Mouse (Mus musculus) neural tube, embryonic 14.5 days (tissue): Measurements from ENCODE around the gene Rgma. TPM values are rescaled to one million over a fixed set of nuclear protein-coding genes. Genes with fewer than 3 reads are reported as not detected.
A peak's percentile ranks its signal among the peaks of the same experiment; 100 is the strongest.

Source experiments
- ATAC-seq: fragments of 200-750 bp; cut with Nextera tagmentation; 2 replicates; pipeline ENCODE4 v1.8.0; 2017; ENCODE audit warnings: low read depth, mild to moderate bottlenecking, moderate TSS enrichment, moderate library complexity
- H3K27ac ChIP-seq: fragments of 300-500 bp; sonication (generic); 2 replicates; pipeline ENCODE4 v1.5.1; 2014; ENCODE audit warnings: low read depth, mild to moderate bottlenecking, control low read depth, low read length, moderate library complexity, mixed read lengths
- H3K27me3 ChIP-seq: fragments of 300-500 bp; sonication (generic); 2 replicates; pipeline ENCODE4 v1.6.1; 2014; ENCODE audit warnings: low read length; ENCODE audit not compliant: control insufficient read depth, insufficient read depth
- H3K36me3 ChIP-seq: fragments of 300-500 bp; sonication (generic); 2 replicates; pipeline ENCODE4 v1.6.1; 2014; ENCODE audit warnings: low read length, mixed read lengths; ENCODE audit not compliant: control insufficient read depth, insufficient read depth
- H3K4me1 ChIP-seq: fragments of 300-500 bp; sonication (generic); 2 replicates; pipeline ENCODE4 v1.6.1; 2014; ENCODE audit warnings: low read length; ENCODE audit not compliant: control insufficient read depth, insufficient read depth
- H3K4me2 ChIP-seq: fragments of 300-500 bp; sonication (generic); 2 replicates; pipeline ENCODE4 v1.6.1; 2014; ENCODE audit warnings: mild to moderate bottlenecking, low read depth, low read length, control low read depth
- H3K4me3 ChIP-seq: fragments of 300-500 bp; sonication (generic); 2 replicates; pipeline ENCODE4 v1.5.1; 2014; ENCODE audit warnings: low read depth, low read length, control low read depth, mixed read lengths
- H3K9ac ChIP-seq: fragments of 300-500 bp; sonication (generic); replicated peaks from 2 replicates; pipeline ENCODE4 v1.6.1; 2014; ENCODE audit warnings: low read depth, mild to moderate bottlenecking, control low read depth, low read length, mixed read lengths
- H3K9me3 ChIP-seq: fragments of 300-500 bp; sonication (generic); 2 replicates; pipeline ENCODE4 v1.6.1; 2016; ENCODE audit warnings: low read length; ENCODE audit not compliant: control insufficient read depth
- WGBS: fragments of 180-500 bp; shearing (Covaris S2); extraction: QIAGEN DNeasy Blood & Tissue Kit; methylation state at CpG from one replicate; pipeline ENCODE4 v1.1.7; 2014; 5-methylcytosine and 5-hydroxymethylcytosine counted together
- polyA plus RNA-seq: library from polyadenylated mRNA; unstranded; fragments of >200 nt; fragmentation: Nextera tagmentation; extraction: Ambion mirVana; gene quantifications from 2 replicates; pipeline ENCODE4 v1.2.1, GENCODE M21; 2014

The Rgma gene
- polyA plus RNA-seq, 1 experiment from 2014 or later: 58.4 TPM

DNA sequence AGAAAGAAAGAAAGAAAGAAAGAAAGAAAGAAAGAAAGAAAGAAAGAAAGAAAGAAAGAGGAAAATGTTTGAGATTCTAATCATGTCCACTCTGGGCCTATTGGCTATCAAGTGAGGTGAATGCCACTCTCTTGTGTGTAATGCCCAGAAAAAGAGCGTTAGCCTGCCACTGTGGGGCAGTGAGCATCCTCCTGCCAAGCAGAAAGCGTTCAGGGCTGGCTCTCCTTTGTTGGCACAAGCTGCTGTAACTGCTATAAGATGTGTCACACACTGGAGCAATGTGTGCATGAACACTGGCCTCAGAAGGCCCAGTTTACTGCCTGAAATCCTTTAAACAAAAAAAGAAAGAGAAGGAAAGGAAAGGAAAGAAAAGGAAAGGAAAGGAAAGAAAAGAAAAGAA is 26.8 kb downstream of the Rgma start:
- H3K4me2 ChIP-seq: no peak overlapping the region
- H3K9ac ChIP-seq: no peak overlapping the region
- H3K36me3 ChIP-seq: peaks cover 10% of the 10 kb centered on the region; the same call in 1 of the 2 replicates
- H3K9me3 ChIP-seq: no peaks in the 10 kb centered on the region
- 19% methylated on average over 2 of the region's 2 CpGs for WGBS
- H3K27me3 ChIP-seq: no peaks in the 10 kb centered on the region
- peaks cover 41% of the 10 kb centered on the region for H3K4me1 ChIP-seq
- H3K27ac ChIP-seq: no peak overlapping the region
- H3K4me3 ChIP-seq: no peak overlapping the region
- no peak for ATAC-seq

GRCm38 (mm10) chr7:73402671-73403070 is 27.4 kb downstream of the Rgma start:
- Histone ChIP-seq H3K27ac (0 out of 2 replicates have a peak overlapping the region, but pooled peaks have one; percentile 22), H3K9me3 (no peaks in the 10 kb centered on the region), H3K27me3 (no peaks in the 10 kb centered on the region), H3K4me3 (no peak overlapping the region), H3K9ac (no peak overlapping the region), H3K4me2 (no peak overlapping the region), H3K4me1 (peaks cover 39% of the 10 kb centered on the region), H3K36me3 (peaks cover 10% of the 10 kb centered on the region; the same call in 1 of the 2 replicates)
- no peak for ATAC-seq
- 56% methylated on average over 1 of the region's 1 CpGs for WGBS

GRCm38 (mm10) chr7:73403538-73403937 is 28.2 kb downstream of the Rgma start:
- Histone ChIP-seq H3K9ac (no peak overlapping the region), H3K36me3 (peaks cover 10% of the 10 kb centered on the region; the same call in 1 of the 2 replicates), H3K4me3 (no peak overlapping the region), H3K4me1 (peaks cover 31% of the 10 kb centered on the region), H3K4me2 (no peak overlapping the region), H3K27ac (0 out of 2 replicates have a peak overlapping the region, but pooled peaks have one; percentile 3), H3K9me3 (no peaks in the 10 kb centered on the region), H3K27me3 (no peaks in the 10 kb centered on the region)
- no peak for ATAC-seq
- WGBS: 41% methylated on average over 3 of the region's 3 CpGs

DNA sequence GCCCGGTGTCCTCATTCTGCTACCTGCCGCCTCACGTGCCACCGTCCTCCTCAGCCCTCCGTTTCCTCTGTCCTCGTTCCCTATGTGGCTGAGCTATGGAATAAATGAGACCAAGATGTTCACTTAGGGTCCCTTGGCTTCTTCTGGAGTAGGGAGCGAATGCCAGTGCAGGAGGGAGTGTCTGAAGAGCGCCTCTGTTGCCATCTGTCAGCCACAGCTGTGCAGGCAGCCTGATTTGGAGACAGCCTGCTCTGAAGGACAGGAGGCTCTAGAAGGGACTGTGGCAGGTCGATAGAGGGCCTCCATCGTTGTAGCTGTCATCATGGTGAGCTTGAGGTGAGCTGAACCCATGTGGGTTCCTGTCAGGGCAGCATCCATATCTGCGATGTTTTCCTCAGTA is 30.2 kb downstream of the Rgma start:
- Histone ChIP-seq H3K9ac (no peak overlapping the region), H3K9me3 (no peaks in the 10 kb centered on the region), H3K4me2 (no peak overlapping the region), H3K4me3 (no peak overlapping the region), H3K36me3 (peaks cover 20% of the 10 kb centered on the region; the same call in 1 of the 2 replicates), H3K27ac (no peak overlapping the region), H3K27me3 (no peaks in the 10 kb centered on the region), H3K4me1 (peaks cover 14% of the 10 kb centered on the region)
- 87% methylated on average over 11 of the region's 11 CpGs for WGBS
- no peak for ATAC-seq

- Histone ChIP-seq H3K9ac (no peak overlapping the region), H3K27ac (no peak overlapping the region), H3K4me1 (0 out of 2 replicates have a peak, but pooled peaks cover 14% of the 10 kb centered on the region), H3K36me3 (peaks cover 15% of the 10 kb centered on the region; the same call in 1 of the 2 replicates), H3K4me2 (no peak overlapping the region), H3K4me3 (no peak overlapping the region), H3K9me3 (no peaks in the 10 kb centered on the region), H3K27me3 (no peaks in the 10 kb centered on the region)
- no peak for ATAC-seq
- WGBS: 58% methylated on average over 7 of the region's 7 CpGs
Measured at GRCm38 (mm10) chr7:73411523-73411922, 36.2 kb downstream of the Rgma start.

- no peak overlapping the region for H3K27ac ChIP-seq
Measured at GRCm38 (mm10) chr7:73411986-73412385, 36.7 kb downstream of the Rgma start.

DNA sequence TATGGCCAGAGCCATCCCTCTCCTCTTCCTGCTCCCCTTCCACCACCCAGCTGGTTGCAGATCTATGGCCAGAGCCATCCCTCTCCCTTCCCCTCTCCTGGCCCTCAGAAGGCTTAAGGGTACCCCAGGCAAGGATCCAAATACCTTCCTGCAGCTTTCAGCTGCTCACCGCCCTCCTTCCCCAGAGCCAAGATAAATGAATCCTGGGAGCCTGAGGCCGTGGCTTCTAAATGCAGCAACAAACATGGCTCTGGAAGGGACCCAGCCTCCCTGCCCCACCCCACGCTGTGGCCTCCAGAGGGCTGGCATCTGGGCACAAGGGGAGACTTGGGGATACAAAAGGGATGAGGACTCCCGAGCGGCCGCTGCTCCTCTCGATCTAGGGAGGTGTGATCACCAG is 37.1 kb downstream of the Rgma start:
- no peak overlapping the region for H3K27ac ChIP-seq
- H3K9me3 ChIP-seq: no peaks in the 10 kb centered on the region
- WGBS: 57% methylated on average over 7 of the region's 7 CpGs
- H3K27me3 ChIP-seq: no peaks in the 10 kb centered on the region
- H3K4me3 ChIP-seq: no peak overlapping the region
- 0 out of 2 replicates have a peak, but pooled peaks cover 14% of the 10 kb centered on the region for H3K4me1 ChIP-seq
- H3K4me2 ChIP-seq: no peak overlapping the region
- peaks cover 15% of the 10 kb centered on the region; the same call in 1 of the 2 replicates for H3K36me3 ChIP-seq
- no peak overlapping the region for H3K9ac ChIP-seq
- peak; percentile 22 for ATAC-seq

More at GRCm38 (mm10) chr7:73411986-73412385, 36.7 kb downstream of the Rgma start:
- Histone ChIP-seq H3K4me3 (no peak overlapping the region), H3K9me3 (no peaks in the 10 kb centered on the region), H3K36me3 (peaks cover 15% of the 10 kb centered on the region; the same call in 1 of the 2 replicates), H3K9ac (no peak overlapping the region), H3K27me3 (no peaks in the 10 kb centered on the region), H3K4me1 (0 out of 2 replicates have a peak, but pooled peaks cover 14% of the 10 kb centered on the region), H3K4me2 (no peak overlapping the region)
- no peak for ATAC-seq
- 80% methylated on average over 4 of the region's 4 CpGs for WGBS

DNA sequence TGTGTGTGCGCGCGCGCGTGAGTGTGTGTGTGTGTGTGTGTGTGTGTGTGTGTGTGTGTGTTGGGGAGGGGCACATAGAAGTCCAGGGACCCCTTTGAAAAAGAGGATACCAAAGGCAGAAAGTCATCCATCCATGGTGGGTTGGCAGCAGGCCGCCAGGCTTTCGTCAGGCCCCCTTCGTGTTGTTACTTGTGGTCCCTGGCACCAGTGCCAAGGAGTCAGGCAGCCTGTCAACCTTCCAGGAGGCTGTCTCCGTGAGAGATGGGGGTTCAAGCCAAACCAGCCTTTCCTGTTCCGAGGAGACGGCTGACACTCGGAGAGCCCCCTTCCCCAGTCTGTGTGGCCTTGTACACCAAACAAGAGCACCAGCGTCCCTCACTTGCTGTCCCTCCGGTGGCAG is 38.9 kb downstream of the Rgma start:
- Histone ChIP-seq H3K27ac (no peak overlapping the region), H3K4me3 (no peak overlapping the region), H3K4me2 (no peak overlapping the region), H3K36me3 (peaks cover 25% of the 10 kb centered on the region; the same call in 1 of the 2 replicates), H3K9me3 (no peaks in the 10 kb centered on the region), H3K9ac (no peak overlapping the region), H3K4me1 (0 out of 2 replicates have a peak, but pooled peaks cover 23% of the 10 kb centered on the region), H3K27me3 (no peaks in the 10 kb centered on the region)
- 67% methylated on average over 14 of the region's 14 CpGs for WGBS
- ATAC-seq: no peak

GRCm38 (mm10) chr7:73419375-73419774 is 44.1 kb downstream of the Rgma start:
- Histone ChIP-seq H3K36me3 (peaks cover 20% of the 10 kb centered on the region; the same call in 1 of the 2 replicates), H3K27me3 (no peaks in the 10 kb centered on the region), H3K9ac (no peak overlapping the region), H3K9me3 (no peaks in the 10 kb centered on the region), H3K4me1 (0 out of 2 replicates have a peak, but pooled peaks cover 9% of the 10 kb centered on the region), H3K4me2 (no peak overlapping the region), H3K4me3 (no peak overlapping the region), H3K27ac (no peak overlapping the region)
- WGBS: 25% methylated on average over 7 of the region's 7 CpGs
- no peak for ATAC-seq
